Mouse (Mus musculus): Measurements from ENCODE around the gene Gm17581.
"Not testable (repeated sequence)": the region's sequence is repeated elsewhere in the genome, so short reads cannot be mapped to it uniquely, and the experiment has no call there.

DNA sequence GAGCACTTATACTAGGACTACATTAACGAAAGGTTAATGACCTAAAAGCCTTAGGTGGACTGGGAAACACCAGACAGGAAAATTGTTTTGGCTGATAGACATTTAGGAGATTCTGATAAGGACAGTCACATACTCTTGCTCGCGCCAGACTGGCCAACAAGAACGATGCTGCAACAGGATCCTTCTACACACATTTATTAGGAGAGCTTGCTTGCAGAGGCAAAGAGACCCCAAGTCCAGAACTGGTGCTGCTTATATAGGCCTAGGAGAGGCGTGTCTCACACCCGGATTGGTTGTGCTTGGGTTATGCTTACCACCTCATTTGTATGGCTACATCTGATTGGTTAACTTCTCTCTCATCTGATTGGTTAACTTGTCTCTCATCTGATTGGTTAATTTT is 37.2 kb downstream of the Gm17581 start:
- TF ChIP-seq CTCF (IDR thresholded peaks at IDR 0.05; ENCODE audit: low read depth, low read length); POLR2A (IDR thresholded peaks at IDR 0.05; ENCODE audit: extremely low read depth, insufficient read depth, low read length): not testable (repeated sequence)
